Mouse (Mus musculus): Measurements from ENCODE around the gene 4933421I07Rik.

The 4933421I07Rik gene

DNA sequence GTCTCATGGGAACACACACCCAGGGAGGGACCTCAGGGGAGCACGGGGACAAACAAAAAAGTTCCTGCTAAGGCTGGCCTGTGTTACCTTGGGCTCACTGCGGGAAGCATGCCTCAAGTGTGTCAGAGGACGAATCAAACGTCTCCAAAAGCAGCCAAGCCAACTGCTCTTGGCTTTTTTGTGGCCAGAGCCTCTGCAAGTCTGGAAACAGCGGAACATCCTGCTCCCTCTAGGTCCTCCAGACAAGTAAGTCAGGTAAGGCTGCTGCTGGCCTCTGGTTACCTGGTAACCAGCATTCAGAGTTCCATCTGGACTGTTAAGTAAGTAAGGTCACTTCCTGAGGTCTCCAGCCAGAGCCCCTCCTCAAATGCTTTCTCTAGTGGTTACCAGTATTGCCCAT, at the start of gene 4933421I07Rik:
4933421I07Rik (minus strand) TSS at position 271 of the 400 bp plus-strand sequence.
- DNase-seq (ENCODE audit: low spot score), result no peak

DNA sequence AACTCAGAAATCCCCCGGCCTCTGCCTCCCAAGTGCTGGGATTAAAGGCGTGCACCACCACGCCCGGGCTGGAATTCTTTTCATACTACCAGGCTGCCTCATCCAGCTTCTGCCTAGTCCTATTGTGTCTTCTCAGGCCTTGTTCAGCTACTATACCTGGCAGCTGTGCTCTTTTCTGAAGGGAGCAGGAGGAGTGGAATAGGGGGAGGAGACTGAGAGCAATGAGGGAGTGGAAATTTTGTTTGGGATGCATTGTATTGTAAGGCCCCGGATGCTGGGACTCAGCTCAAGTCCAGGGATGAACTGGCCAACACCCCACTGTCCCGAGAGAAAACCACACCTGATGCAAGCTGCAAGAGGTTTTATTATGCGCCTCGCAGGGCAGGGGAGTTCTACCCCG, 49.4 kb upstream of the 4933421I07Rik start:
- DNase-seq (ENCODE audit: low spot score), result no peak

DNA sequence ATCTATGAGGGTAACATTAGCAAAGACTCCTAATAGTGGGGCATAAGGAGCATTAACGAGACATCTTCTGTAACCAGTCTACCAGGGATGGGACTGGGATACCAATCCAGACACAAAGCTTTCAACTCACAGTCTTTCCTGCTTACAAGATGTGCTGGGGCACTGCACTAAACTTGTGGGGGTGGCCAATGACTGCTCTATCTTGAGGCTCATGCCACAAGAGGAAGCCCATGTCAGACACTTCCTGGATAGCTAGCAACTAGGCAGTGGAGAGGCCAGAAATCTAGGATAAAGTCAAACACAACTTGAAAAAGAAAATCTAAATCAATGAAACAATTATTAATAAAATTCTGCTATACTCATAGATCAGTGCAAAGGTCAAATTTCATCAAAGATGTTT, 48.3 kb upstream of the 4933421I07Rik start:
- no peak for DNase-seq (ENCODE audit: low spot score)

DNA sequence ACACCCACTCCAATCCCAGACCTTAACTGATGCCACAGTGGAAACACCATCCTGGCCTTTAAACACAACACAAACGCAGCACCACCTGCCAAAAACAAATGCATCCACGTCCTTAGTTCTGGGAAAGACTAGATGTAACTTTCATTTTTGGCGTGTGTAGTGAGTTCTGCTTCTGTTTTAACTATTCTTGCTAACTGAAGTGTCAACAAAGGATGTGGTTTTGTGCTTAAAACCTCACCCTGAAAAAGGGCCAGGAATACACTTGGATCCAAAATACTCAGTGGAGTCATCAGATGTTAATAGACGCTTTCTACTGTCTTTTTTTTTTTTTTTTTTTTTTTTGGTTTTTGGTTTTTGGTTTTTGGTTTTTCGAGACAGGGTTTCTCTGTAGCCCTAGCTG, 42.9 kb upstream of the 4933421I07Rik start:
- no peak for DNase-seq (ENCODE audit: low spot score)

DNA sequence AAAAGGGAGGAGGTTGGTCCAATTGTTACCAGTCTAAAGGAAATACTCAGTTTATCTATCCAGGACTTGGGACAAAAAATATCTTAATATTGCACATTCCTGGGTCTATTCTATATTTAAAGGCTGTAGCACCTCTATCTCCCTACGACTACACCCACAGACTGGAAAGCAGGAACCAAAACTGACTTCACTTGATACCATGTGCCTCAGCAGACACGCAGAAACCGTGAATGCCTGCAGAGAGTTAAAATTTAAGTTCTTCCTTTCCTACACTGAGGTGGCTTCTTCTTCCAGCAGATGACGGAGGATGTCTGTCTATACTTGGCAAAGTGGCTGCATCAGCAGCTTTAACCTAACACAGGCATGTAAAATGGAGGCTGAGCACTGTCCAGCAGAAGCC, 42.4 kb upstream of the 4933421I07Rik start:
- DNase-seq (ENCODE audit: low spot score), result no peak

DNA sequence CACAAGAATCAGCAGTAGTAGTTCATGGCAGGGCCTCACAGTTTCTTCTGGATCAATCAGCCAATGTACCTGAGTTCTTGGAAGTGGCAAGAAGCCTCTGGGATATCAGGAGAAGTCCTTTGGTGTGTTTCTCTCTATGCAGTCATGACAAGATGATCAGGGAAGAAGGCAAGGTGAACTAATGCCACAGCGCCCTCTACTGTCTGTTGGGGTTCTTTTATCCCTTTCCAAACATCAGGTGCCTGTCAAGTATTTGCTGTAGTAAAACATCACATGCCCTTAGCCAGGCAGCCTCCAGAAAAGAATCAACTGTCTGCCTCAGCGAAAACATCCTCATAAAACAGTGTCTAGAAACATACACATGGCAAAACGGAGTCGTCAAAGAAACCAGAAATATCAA, 6.7 kb upstream of the 4933421I07Rik start:
- DNase-seq (ENCODE audit: low spot score), result no peak

DNA sequence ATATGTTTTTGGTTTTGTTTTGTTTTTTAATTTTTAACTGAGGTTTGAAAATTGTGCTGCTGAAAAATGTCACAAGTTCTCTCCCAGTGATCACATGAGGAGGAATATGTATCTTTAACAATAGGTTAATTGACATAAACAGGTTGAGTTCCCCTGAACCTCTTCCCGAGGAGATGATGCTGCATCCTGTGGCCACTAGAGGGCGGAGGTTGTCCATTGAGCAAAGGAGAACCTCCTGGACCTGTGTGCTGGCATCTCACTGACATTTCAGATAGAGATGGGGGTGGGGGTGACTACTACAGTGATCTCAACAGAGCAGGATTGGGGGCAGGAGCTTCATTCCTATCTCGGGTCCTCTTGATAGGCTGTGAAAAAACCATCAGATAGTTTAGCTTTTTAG, 2.7 kb upstream of the 4933421I07Rik start:
- DNase-seq (ENCODE audit: low spot score), result no peak

DNA sequence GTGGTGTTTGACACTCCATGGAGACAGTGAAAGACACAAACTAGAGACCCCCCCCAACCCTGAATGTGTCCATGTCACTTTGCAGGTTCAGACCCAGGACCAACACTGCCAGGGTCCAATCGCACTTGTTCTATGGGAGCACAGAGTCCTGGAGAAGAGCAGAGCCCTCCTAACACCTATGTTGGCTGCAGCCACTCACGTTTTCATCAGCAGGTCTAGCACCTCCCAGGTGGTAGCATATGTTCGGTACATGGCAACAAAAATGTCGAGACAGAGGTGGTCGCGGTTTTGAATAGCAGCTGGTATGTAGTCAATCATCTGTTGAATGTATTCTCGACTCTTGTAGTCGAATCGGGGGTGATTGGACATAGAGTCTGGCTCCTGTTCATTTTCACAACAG, 568 bp downstream of the 4933421I07Rik start:
- DNase-seq (ENCODE audit: low spot score), result no peak
